Mouse (Mus musculus): ENCODE data around the gene Etl4.

DNA sequence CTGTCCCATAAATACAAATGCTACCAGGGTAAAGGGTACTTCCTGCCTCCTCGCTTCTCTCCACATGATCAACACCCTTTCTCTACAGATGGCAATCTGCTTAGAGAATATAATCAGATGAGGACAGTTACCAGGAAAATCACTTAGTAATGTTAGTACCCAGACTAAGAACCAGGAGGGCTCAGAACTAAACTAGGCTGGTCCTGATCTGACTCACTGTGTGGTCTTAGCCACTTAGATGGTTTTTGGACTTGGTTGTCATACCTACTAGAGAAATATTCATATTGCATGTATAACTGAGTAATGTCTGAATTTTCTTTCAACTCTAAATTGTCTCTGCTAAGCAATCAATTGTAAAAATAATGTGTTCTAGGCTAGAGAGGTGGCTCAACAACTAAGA is 662.4 kb downstream of the Etl4 start:
- TF ChIP-seq CTCF (IDR thresholded peaks at IDR 0.05; ENCODE audit: low read depth, low read length), result no peak
- no peak for TF ChIP-seq POLR2A (IDR thresholded peaks at IDR 0.05; ENCODE audit: extremely low read depth, insufficient read depth, low read length)
